Mouse (Mus musculus) myocyte (in vitro differentiated cells): Measurements from ENCODE around the gene Pfdn4.

ENCODE experiments used
- E2F4 ChIP-seq: IDR thresholded peaks from one replicate; pipeline ENCODE4 v1.6.1; 2011; ENCODE audit warnings: mild to moderate bottlenecking, control low read depth, moderate library complexity; ENCODE audit not compliant: insufficient read depth
- MAX ChIP-seq: IDR thresholded peaks from one replicate; pipeline ENCODE4 v1.6.1; 2011; ENCODE audit warnings: low read depth, mild to moderate bottlenecking, control low read depth

GRCm38 (mm10) chr2:170529766-170530165, 33.5 kb downstream of the Pfdn4 start:
- TF ChIP-seq E2F4 (no peak), MAX (no peak)
